Mouse (Mus musculus) 416B (cell line): ENCODE measurements around the gene Dhx37.
"Not testable (repeated sequence)": the region's sequence is repeated elsewhere in the genome, so short reads cannot be mapped to it uniquely, and the experiment has no call there.

ENCODE experiments used
- DNase-seq: peaks from one replicate; pipeline ENCODE4 v3.0.0; 2011; ENCODE audit warnings: low read depth

Dhx37 gene

GRCm38 (mm10) chr5:125407910-125408575 lies 25.9 kb downstream of the Dhx37 start:
- peak; percentile 63 for DNase-seq

GRCm38 (mm10) chr5:125407020-125407830 lies 26.7 kb downstream of the Dhx37 start:
- DNase-seq = peak; percentile 27

GRCm38 (mm10) chr5:125406322-125407016 lies 27.5 kb downstream of the Dhx37 start:
- DNase-seq = peak; percentile 72

GRCm38 (mm10) chr5:125405546-125406248 lies 28.2 kb downstream of the Dhx37 start:
- DNase-seq = peak; percentile 95

- peak; percentile 94 for DNase-seq
Measured at GRCm38 (mm10) chr5:125404903-125405545, 28.9 kb downstream of the Dhx37 start.

- DNase-seq = no peak
Measured at GRCm38 (mm10) chr5:125404536-125404902, 29.4 kb downstream of the Dhx37 start.

- peak; percentile 90 for DNase-seq
Measured at GRCm38 (mm10) chr5:125403481-125404465, 30.1 kb downstream of the Dhx37 start.

GRCm38 (mm10) chr5:125402991-125403390 lies 30.9 kb downstream of the Dhx37 start:
- DNase-seq = no peak

- peak; percentile 39 for DNase-seq
Measured at GRCm38 (mm10) chr5:125402476-125402875, 31.4 kb downstream of the Dhx37 start.

- peak; percentile 83 for DNase-seq
Measured at GRCm38 (mm10) chr5:125400903-125401302, 33.0 kb downstream of the Dhx37 start.

GRCm38 (mm10) chr5:125395008-125395407 lies 38.9 kb downstream of the Dhx37 start:
- no peak for DNase-seq

GRCm38 (mm10) chr5:125393622-125394603 lies 40.0 kb downstream of the Dhx37 start:
- peak; percentile 97 for DNase-seq

GRCm38 (mm10) chr5:125392977-125393621 lies 40.8 kb downstream of the Dhx37 start:
- peak; percentile 100 for DNase-seq

- no peak for DNase-seq
Measured at GRCm38 (mm10) chr5:125392618-125392976, 41.3 kb downstream of the Dhx37 start.

GRCm38 (mm10) chr5:125392176-125392575 lies 41.7 kb downstream of the Dhx37 start:
- not testable (repeated sequence) for DNase-seq

- peak; percentile 95 for DNase-seq
Measured at GRCm38 (mm10) chr5:125391609-125392008, 42.3 kb downstream of the Dhx37 start.

- no peak for DNase-seq
Measured at GRCm38 (mm10) chr5:125390906-125391477, 42.9 kb downstream of the Dhx37 start.
